Mouse (Mus musculus): ENCODE data around the gene Ces2f. TPM values are rescaled to one million over a fixed set of nuclear protein-coding genes. Genes with fewer than 3 reads are reported as not detected.

Ces2f gene
- 0.06 TPM in 1 of 2 replicates, not detected in the other for polyA plus RNA-seq (2012; ENCODE audit: low replicate concordance)

GRCm38 (mm10) chr8:104947056-104947455 lies at the start of gene Ces2f:
Gene Ces2f, plus strand, starts transcription at chr8:104947356.

DNA sequence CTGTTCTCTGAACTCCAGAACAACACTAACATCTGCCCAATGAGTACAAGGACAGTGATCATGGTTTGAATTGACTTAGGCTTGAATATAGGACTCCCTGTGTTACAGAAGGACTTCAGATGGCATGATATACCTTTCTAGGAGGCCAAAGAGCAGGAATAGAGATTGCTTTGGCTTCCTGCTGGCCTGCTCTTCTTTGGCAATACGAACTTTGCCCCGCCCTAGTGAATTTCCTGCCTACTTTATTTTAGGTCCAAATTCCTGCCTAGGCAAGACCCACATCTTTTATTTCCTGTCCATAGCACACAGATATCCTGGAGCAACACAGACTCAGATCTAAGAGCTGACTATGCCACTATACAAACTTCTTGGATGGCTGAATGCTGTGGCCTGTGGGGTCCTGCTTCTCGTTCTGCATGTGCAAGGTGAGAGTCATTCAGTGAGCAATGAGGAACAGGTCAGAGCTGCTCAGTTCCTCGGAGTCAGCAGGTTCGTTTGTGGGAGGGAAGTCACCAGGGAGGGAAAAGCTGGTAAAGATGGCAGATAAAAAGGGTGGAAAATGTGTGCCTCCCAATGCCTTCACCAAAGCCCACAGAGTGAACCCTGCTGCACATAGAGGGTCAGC lies 21.1 kb upstream of the Ces2f start, which contains the start of gene Ces2e:
Gene Ces2e (plus strand): TSS at position 289 of the 625 bp plus-strand sequence.

DNA sequence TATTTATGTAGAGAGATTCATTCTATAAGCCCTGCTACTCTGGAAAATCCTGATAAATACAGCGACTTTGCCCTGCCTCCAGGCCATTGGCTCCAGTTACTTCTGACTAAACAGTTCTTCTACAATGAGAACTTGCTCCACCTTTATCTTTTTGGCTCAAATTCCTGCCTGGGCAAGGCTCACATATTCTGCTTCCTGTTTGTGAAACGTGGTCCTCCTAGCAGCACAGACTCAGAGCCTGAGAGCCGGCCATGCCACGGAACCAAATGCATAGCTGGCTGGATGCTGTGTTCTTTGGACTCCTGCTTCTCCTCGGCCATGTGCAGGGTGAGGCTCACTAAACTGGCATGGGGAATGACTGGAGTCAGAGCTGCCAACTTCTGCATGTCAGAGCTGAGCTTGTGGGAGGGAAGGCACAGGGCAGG lies 14.4 kb downstream of the Ces2f start, which contains the start of gene Ces2g:
Gene Ces2g (plus strand): TSS at position 182 of the 425 bp plus-strand sequence.

GRCm38 (mm10) chr8:105000586-105000985 lies 53.4 kb downstream of the Ces2f start, which contains the start of gene Ces2h:
Gene Ces2h, plus strand, starts transcription at chr8:105000853.

Other genes with a start within 250 kb of the Ces2f start
- gene Ces2a, start 213.4 kb upstream of the Ces2f start, polyA plus RNA-seq (2012; ENCODE audit: low replicate concordance) = not detected in 2 replicates
- not detected in 2 replicates for gene Ces2b, start 115.8 kb upstream of the Ces2f start, polyA plus RNA-seq (2012; ENCODE audit: low replicate concordance)
- gene Ces2c, start 100.3 kb upstream of the Ces2f start, polyA plus RNA-seq (2012; ENCODE audit: low replicate concordance) = not detected in 2 replicates
- gene Ces2e, start 21.1 kb upstream of the Ces2f start, polyA plus RNA-seq (2012; ENCODE audit: low replicate concordance) = not detected in 2 replicates
- 8.6 and 44.6 TPM in 2 replicates for gene Ces2g, start 14.4 kb downstream of the Ces2f start, polyA plus RNA-seq (2012; ENCODE audit: low replicate concordance)
- not detected in 2 replicates for gene Ces2h, start 53.5 kb downstream of the Ces2f start, polyA plus RNA-seq (2012; ENCODE audit: low replicate concordance)
- not detected in 2 replicates for gene Ces3a, start 101.2 kb downstream of the Ces2f start, polyA plus RNA-seq (2012; ENCODE audit: low replicate concordance)
- gene Ces3b, start 136.4 kb downstream of the Ces2f start, polyA plus RNA-seq (2012; ENCODE audit: low replicate concordance) = not detected in 2 replicates
- gene Ces4a, start 184.4 kb downstream of the Ces2f start, polyA plus RNA-seq (2012; ENCODE audit: low replicate concordance) = not detected in 2 replicates
- gene Cbfb, start 223.3 kb downstream of the Ces2f start, polyA plus RNA-seq (2012; ENCODE audit: low replicate concordance) = 6.1 and 10.6 TPM in 2 replicates

All from leukemia stem cell, adult 10-12 weeks (primary cell).